Mouse (Mus musculus): ENCODE results near the gene Eaf1.
"Not testable (repeated sequence)": the region's sequence is repeated elsewhere in the genome, so short reads cannot be mapped to it uniquely, and the experiment has no call there.

Gene Eaf1

GRCm38 (mm10) chr14:31494349-31494974 is at the start of gene Eaf1:
Gene Eaf1 (plus strand): TSS chr14:31494399.
- no peak for DNase-seq

GRCm38 (mm10) chr14:31448994-31449393 is 45.2 kb upstream of the Eaf1 start:
- no peak for DNase-seq

GRCm38 (mm10) chr14:31453946-31454345 is 40.3 kb upstream of the Eaf1 start:
- not testable (repeated sequence) for DNase-seq

- DNase-seq: peak; percentile 47
Measured at GRCm38 (mm10) chr14:31454849-31455566, 39.2 kb upstream of the Eaf1 start.

- no peak for DNase-seq
Measured at GRCm38 (mm10) chr14:31456064-31456721, 38.0 kb upstream of the Eaf1 start.

- no peak for DNase-seq
Measured at GRCm38 (mm10) chr14:31458006-31458405, 36.2 kb upstream of the Eaf1 start.

GRCm38 (mm10) chr14:31462226-31462625 is 32.0 kb upstream of the Eaf1 start:
- not testable (repeated sequence) for DNase-seq

GRCm38 (mm10) chr14:31462886-31463285 is 31.3 kb upstream of the Eaf1 start:
- no peak for DNase-seq

GRCm38 (mm10) chr14:31464176-31464575 is 30.0 kb upstream of the Eaf1 start:
- DNase-seq: no peak

- DNase-seq: no peak
Measured at GRCm38 (mm10) chr14:31469711-31470110, 24.5 kb upstream of the Eaf1 start.

GRCm38 (mm10) chr14:31472451-31473061 is 21.6 kb upstream of the Eaf1 start:
- peak; percentile 29 for DNase-seq

- no peak for DNase-seq
Measured at GRCm38 (mm10) chr14:31473297-31473696, 20.9 kb upstream of the Eaf1 start.

- DNase-seq: no peak
Measured at GRCm38 (mm10) chr14:31482417-31482816, 11.8 kb upstream of the Eaf1 start.

GRCm38 (mm10) chr14:31486465-31486864 is 7.7 kb upstream of the Eaf1 start:
- DNase-seq: no peak

- DNase-seq: no peak
Measured at GRCm38 (mm10) chr14:31488055-31488454, 6.1 kb upstream of the Eaf1 start.

GRCm38 (mm10) chr14:31493901-31494300 is 298 bp upstream of the Eaf1 start:
- no peak for DNase-seq

- DNase-seq: peak; percentile 89
Measured at GRCm38 (mm10) chr14:31494975-31495455, 816 bp downstream of the Eaf1 start, which contains the start of gene Mettl6. Gene Mettl6 (minus strand): TSS chr14:31495040.

- no peak for DNase-seq
Measured at GRCm38 (mm10) chr14:31495538-31495937, 1.3 kb downstream of the Eaf1 start.

GRCm38 (mm10) chr14:31496241-31496646 is 2.0 kb downstream of the Eaf1 start:
- no peak for DNase-seq

GRCm38 (mm10) chr14:31499526-31499925 is 5.3 kb downstream of the Eaf1 start:
- DNase-seq: no peak

GRCm38 (mm10) chr14:31503406-31503805 is 9.2 kb downstream of the Eaf1 start:
- no peak for DNase-seq

GRCm38 (mm10) chr14:31506456-31506855 is 12.3 kb downstream of the Eaf1 start:
- DNase-seq: no peak

- DNase-seq: no peak
Measured at GRCm38 (mm10) chr14:31509911-31510310, 15.7 kb downstream of the Eaf1 start.
